ENCODE assay signal across 9 mouse cellular contexts in the genomic region with DNA sequence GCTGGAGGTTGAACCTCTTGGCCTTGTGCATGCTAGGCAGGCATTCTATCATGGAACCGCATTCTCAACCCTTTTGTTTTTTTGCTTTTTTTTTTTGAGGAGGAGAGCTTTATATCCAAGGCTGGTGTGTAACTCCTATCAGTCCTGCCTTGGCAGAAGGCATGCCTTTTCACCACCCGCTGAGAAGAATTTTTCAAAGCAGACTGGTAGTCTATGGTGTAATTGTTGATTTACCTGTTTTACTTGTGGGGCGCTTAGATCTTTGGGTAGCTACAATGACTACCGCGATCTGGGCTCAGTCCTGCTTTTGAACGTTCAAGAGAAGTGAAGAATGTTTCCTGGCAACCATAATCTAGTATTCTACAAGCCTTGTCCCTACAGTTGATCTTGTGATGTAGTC. TPM values are rescaled to one million over a fixed set of nuclear protein-coding genes. Genes with fewer than 3 reads are reported as not detected.
DNase-seq lines count a peak whose midpoint lies in the region; ATAC-seq and TF ChIP-seq lines count a peak whose summit lies in the region.
"Had no signal": no experiment of that assay in that cellular context is flagged by ENCODE, and none has a peak within 500 bp of the region (broad histone marks: within the 10 kb centered on the region; RNA-seq: fewer than 3 reads in every experiment).

No protein-coding gene starts in this region.

- peak overlapping the region; percentile 97 for H3K4me3 ChIP-seq in gastrocnemius, adult 2 months
- peak overlapping the region; percentile 92 to 94 for H3K4me3 ChIP-seq in ES-E14 (ENCODE audit: insufficient read depth in 1 of 2, low read depth in 1 of 2, low read length in 2 of 2, poor library complexity in 1 of 2, severe bottlenecking in 1 of 2)
- peak overlapping the region; percentile 96 for H3K4me3 ChIP-seq in heart, embryonic 16.5 days (ENCODE audit: low read length)

- H3K4me1 ChIP-seq in ES-E14 (ENCODE audit: control insufficient read depth in 2 of 2, insufficient read depth in 2 of 2, low read length in 2 of 2, poor library complexity in 1 of 2): peaks cover 1 to 2% of the 10 kb centered on the region in 2 experiments; a peak in 1 of 4 replicates
- peaks cover 14% of the 10 kb centered on the region for H3K4me1 ChIP-seq in heart, embryonic 16.5 days (ENCODE audit: control insufficient read depth, insufficient read depth, low read length)

- WGBS in heart, embryonic 16.5 days: 50% methylated on average over 6 of the region's 6 CpGs

- H3K9me3 ChIP-seq in ES-E14 (ENCODE audit: control insufficient read depth, insufficient read depth, low read depth, low read length): no peaks in the 10 kb centered on the region
- H3K9me3 ChIP-seq in heart, embryonic 16.5 days (replicated peaks; ENCODE audit: control insufficient read depth, low read length): no peaks in the 10 kb centered on the region

- in situ Hi-C loops in ES-E14 (cut with MboI; ENCODE audit: low sequenced_read_pairs in 2 of 2, unreplicated experiment in 2 of 2): no loop called here

- TF ChIP-seq CTCF in gastrocnemius, adult 2 months (IDR thresholded peaks at IDR 0.05): no peak

- peak overlapping the region; percentile 80 for H3K4me2 ChIP-seq in heart, embryonic 16.5 days (ENCODE audit: low read depth, low read length)

- H3K27me3 ChIP-seq in heart, embryonic 16.5 days (ENCODE audit: control insufficient read depth, insufficient read depth, low read length): no peaks in the 10 kb centered on the region

- intact Hi-C loops in gastrocnemius, adult 2 months (cut with DNase I): loop anchor here (5.0 to 10.0 kb wide), 3 partner anchors 143 to 251 kb away; partner anchors contain the start of genes Lars2 and Zfp445
- intact Hi-C loops in gastrocnemius, postnatal 14 days (cut with DNase I; ENCODE audit: low total_unique reads): no loop called here

- H3K36me3 ChIP-seq in ES-E14 (ENCODE audit: control insufficient read depth, insufficient read depth, low read length, poor library complexity, severe bottlenecking): peaks cover 11% of the 10 kb centered on the region
- peaks cover 5% of the 10 kb centered on the region for H3K36me3 ChIP-seq in heart, embryonic 16.5 days (ENCODE audit: control insufficient read depth, insufficient read depth)

- no peak for DNase-seq in gastrocnemius, adult 2 months
- DNase-seq in gastrocnemius, postnatal 14 days: no peak
- no peak for DNase-seq in ES-E14 (ENCODE audit: low read depth, low spot score)
- DNase-seq in lung, postnatal 36 days: peak; percentile 15
- DNase-seq in gastrocnemius, adult 8-10 months (ENCODE audit: low spot score in 2 of 2): no peak
- no peak for DNase-seq in right cerebral cortex, postnatal 36 days (ENCODE audit: low spot score in 2 of 2)
- DNase-seq: kidney, postnatal 25 days had no signal

- H3K9ac ChIP-seq in ES-E14 (ENCODE audit: insufficient read depth, low read depth, low read length, poor library complexity, severe bottlenecking): peak overlapping the region; percentile 97; the same call in 1 of the 2 replicates
- peak overlapping the region; percentile 97 for H3K9ac ChIP-seq in heart, embryonic 16.5 days (ENCODE audit: low read length)

- H3K27ac ChIP-seq in gastrocnemius, adult 2 months: peak overlapping the region; percentile 98; the same call in 1 of the 2 replicates
- no peak overlapping the region for H3K27ac ChIP-seq in ES-E14 (ENCODE audit: insufficient read depth, low read depth, low read length, poor library complexity, severe bottlenecking)
- no peak overlapping the region; the same call in 1 of the 2 replicates for H3K27ac ChIP-seq in heart, embryonic 16.5 days (ENCODE audit: low read length)

- ATAC-seq in heart, embryonic 16.5 days (replicated peaks; ENCODE audit: extremely low read depth, insufficient read depth, low FRiP score): no peak
- ATAC-seq in inflammation-experienced regulatory T-cells, adult 6 months: no peak

TF ChIP-seq in ES-E14, 5 proteins besides CTCF, POLR2A, EP300 and RAD21:
- TF ChIP-seq ZNF384 (IDR thresholded peaks at IDR 0.05; ENCODE audit: low read depth, low read length): no peak

RNA-seq across cellular contexts. Expression of gene Exosc7, which starts 0.9 kb away (rescaled TPM):
- 10 to 100 TPM; 18.3 to 21.3 TPM for total RNA-seq in gastrocnemius, adult 2 months (2021)
- total RNA-seq in gastrocnemius, postnatal 14 days (2021): 10 to 100 TPM; 18.1 to 20.7 TPM
- total RNA-seq in ES-E14 (2012; rRNA removed): 83.4 and 94.6 TPM in 2 replicates
- 81.0 and 87.6 TPM in 2 replicates for polyA plus RNA-seq in heart, embryonic 16.5 days (2015; fragmentation: Nextera tagmentation; extraction: Ambion mirVana)
- total RNA-seq in gastrocnemius, adult 8-10 months (2022): 10 to 100 TPM; 20.5 to 25.8 (median 22.0) TPM
- 100 to 1,000 TPM in 2 of 3 experiments, 10 to 100 TPM in 1; 79.7 to 114 (median 101) TPM for polyA plus RNA-seq in inflammation-experienced regulatory T-cells, adult 6 months (2017; shearing (Covaris generic))

RNA-seq across cellular contexts. Expression of gene Zdhhc3, which starts 0.9 kb away (rescaled TPM):
- 10 to 100 TPM; 53.2 to 55.8 TPM for total RNA-seq in gastrocnemius, adult 2 months (2021)
- total RNA-seq in gastrocnemius, postnatal 14 days (2021): 10 to 100 TPM; 37.1 to 43.0 TPM
- total RNA-seq in ES-E14 (2012; rRNA removed): 36.6 and 37.8 TPM in 2 replicates
- 49.7 and 53.2 TPM in 2 replicates for polyA plus RNA-seq in heart, embryonic 16.5 days (2015; fragmentation: Nextera tagmentation; extraction: Ambion mirVana)
- total RNA-seq in gastrocnemius, adult 8-10 months (2022): 10 to 100 TPM; 63.9 to 75.0 (median 69.9) TPM
- polyA plus RNA-seq in inflammation-experienced regulatory T-cells, adult 6 months (2017; shearing (Covaris generic)): 10 to 100 TPM; 11.4 to 18.2 (median 12.4) TPM

RNA-seq across cellular contexts. Expression of gene Clec3b, which starts 36.8 kb away (rescaled TPM):
- 10 to 100 TPM; 33.5 to 50.2 TPM for total RNA-seq in gastrocnemius, adult 2 months (2021)
- 10 to 100 TPM; 60.6 to 90.2 TPM for total RNA-seq in gastrocnemius, postnatal 14 days (2021)
- 0.32 TPM in 1 of 2 replicates, not detected in the other for total RNA-seq in ES-E14 (2012; rRNA removed)
- polyA plus RNA-seq in heart, embryonic 16.5 days (2015; fragmentation: Nextera tagmentation; extraction: Ambion mirVana): 2.7 and 2.8 TPM in 2 replicates
- 10 to 100 TPM; 24.5 to 33.6 (median 28.6) TPM for total RNA-seq in gastrocnemius, adult 8-10 months (2022)
- under 1 TPM in 1 of 3 experiments, not detected in 2; 0.46 TPM for polyA plus RNA-seq in inflammation-experienced regulatory T-cells, adult 6 months (2017; shearing (Covaris generic))

Comparison
In these comparisons a context has a peak if more than half of its experiments do, and no peak if none do; other contexts are left out.
1. RNA of gene Clec3b, which starts 36.8 kb away (total RNA-seq): 60.6 to 90.2 TPM in gastrocnemius, postnatal 14 days, 33.5 to 50.2 TPM in gastrocnemius, adult 2 months and 24.5 to 33.6 TPM in gastrocnemius, adult 8-10 months; 0.32 TPM in ES-E14; every median in the first group is over 10 times any median in the second.
2. Peak in every context shown above with its lines, with median percentiles within 50 percentile points of each other: H3K4me3 ChIP-seq.